Mouse (Mus musculus) lung, embryonic 15.5 days (tissue): ENCODE data around the gene Baz1a. TPM values are rescaled to one million over a fixed set of nuclear protein-coding genes. Genes with fewer than 3 reads are reported as not detected.
A peak's percentile ranks its signal among the peaks of the same experiment; 100 is the strongest.

ENCODE experiments used
- ATAC-seq: fragments of 200-750 bp; cut with Nextera tagmentation; 2 replicates; pipeline ENCODE4 v1.8.0; 2017; ENCODE audit warnings: moderate number of reproducible peaks, borderline replicate concordance; ENCODE audit not compliant: low FRiP score, low TSS enrichment; ENCODE audit errors: extremely low read depth
- H3K27ac ChIP-seq: fragments of 300-500 bp; sonication (generic); 2 replicates; pipeline ENCODE4 v1.5.1; 2015; ENCODE audit warnings: moderate library complexity, mild to moderate bottlenecking, inconsistent platforms
- H3K27me3 ChIP-seq: fragments of 300-500 bp; sonication (generic); 2 replicates; pipeline ENCODE4 v1.6.1; 2015; ENCODE audit warnings: inconsistent platforms
- H3K36me3 ChIP-seq: fragments of 300-500 bp; sonication (generic); 2 replicates; pipeline ENCODE4 v1.6.1; 2015; ENCODE audit warnings: inconsistent platforms
- H3K4me1 ChIP-seq: fragments of 300-500 bp; sonication (generic); 2 replicates; pipeline ENCODE4 v1.6.1; 2015; ENCODE audit warnings: inconsistent platforms
- H3K4me2 ChIP-seq: fragments of 300-500 bp; sonication (generic); 2 replicates; pipeline ENCODE4 v1.6.1; 2015; ENCODE audit warnings: inconsistent platforms, mild to moderate bottlenecking, moderate library complexity
- H3K4me3 ChIP-seq: fragments of 300-500 bp; sonication (generic); 2 replicates; pipeline ENCODE4 v1.5.1; 2015; ENCODE audit warnings: mild to moderate bottlenecking, inconsistent platforms
- H3K9ac ChIP-seq: fragments of 300-500 bp; sonication (generic); 2 replicates; pipeline ENCODE4 v1.6.1; 2015; ENCODE audit warnings: inconsistent platforms
- H3K9me3 ChIP-seq: fragments of 300-500 bp; sonication (generic); 2 replicates; pipeline ENCODE4 v1.6.1; 2016; ENCODE audit warnings: inconsistent platforms
- WGBS: fragments of 180-500 bp; shearing (Covaris S2); methylation state at CpG from one replicate; pipeline ENCODE4 v1.1.7; 2015; 5-methylcytosine and 5-hydroxymethylcytosine counted together
- polyA plus RNA-seq: library from polyadenylated mRNA; unstranded; fragments of >200 nt; fragmentation: Nextera tagmentation; extraction: Ambion mirVana; gene quantifications from 2 replicates; pipeline ENCODE4 v1.2.1, GENCODE M21; 2015

Gene Baz1a
- polyA plus RNA-seq, 1 experiment from 2014 or later, result 24.8 TPM

DNA sequence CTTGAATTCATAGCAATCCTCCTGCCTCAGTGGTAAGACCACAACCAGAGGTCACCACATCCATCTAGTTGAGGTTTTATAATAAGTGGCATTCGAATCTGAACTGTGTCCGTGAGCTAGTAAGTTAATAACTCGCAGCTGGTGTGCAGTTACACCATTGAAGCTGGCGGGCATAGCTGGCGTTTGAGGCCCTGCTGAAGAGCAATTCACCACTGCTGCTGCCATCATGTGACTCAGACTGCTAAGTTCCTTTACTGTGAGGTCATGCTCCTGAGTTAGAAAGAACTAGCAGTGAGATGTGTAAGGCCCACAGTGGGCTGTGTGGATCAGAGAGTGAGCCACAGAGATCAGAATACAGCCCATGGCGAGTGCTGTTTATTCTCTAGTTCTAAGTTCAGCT, 139.4 kb downstream of the Baz1a start:
- no peak overlapping the region for H3K4me3 ChIP-seq
- H3K4me1 ChIP-seq, result peaks cover 4% of the 10 kb centered on the region; the same call in 1 of the 2 replicates
- ATAC-seq, result peak; percentile 31; the same call in 1 of the 2 replicates
- no peaks in the 10 kb centered on the region for H3K36me3 ChIP-seq
- no peak overlapping the region for H3K27ac ChIP-seq
- H3K27me3 ChIP-seq, result no peaks in the 10 kb centered on the region
- H3K9me3 ChIP-seq, result no peaks in the 10 kb centered on the region
- WGBS, result 63% methylated on average over 6 of the region's 6 CpGs
- H3K9ac ChIP-seq, result no peak overlapping the region
- H3K4me2 ChIP-seq, result no peak overlapping the region

DNA sequence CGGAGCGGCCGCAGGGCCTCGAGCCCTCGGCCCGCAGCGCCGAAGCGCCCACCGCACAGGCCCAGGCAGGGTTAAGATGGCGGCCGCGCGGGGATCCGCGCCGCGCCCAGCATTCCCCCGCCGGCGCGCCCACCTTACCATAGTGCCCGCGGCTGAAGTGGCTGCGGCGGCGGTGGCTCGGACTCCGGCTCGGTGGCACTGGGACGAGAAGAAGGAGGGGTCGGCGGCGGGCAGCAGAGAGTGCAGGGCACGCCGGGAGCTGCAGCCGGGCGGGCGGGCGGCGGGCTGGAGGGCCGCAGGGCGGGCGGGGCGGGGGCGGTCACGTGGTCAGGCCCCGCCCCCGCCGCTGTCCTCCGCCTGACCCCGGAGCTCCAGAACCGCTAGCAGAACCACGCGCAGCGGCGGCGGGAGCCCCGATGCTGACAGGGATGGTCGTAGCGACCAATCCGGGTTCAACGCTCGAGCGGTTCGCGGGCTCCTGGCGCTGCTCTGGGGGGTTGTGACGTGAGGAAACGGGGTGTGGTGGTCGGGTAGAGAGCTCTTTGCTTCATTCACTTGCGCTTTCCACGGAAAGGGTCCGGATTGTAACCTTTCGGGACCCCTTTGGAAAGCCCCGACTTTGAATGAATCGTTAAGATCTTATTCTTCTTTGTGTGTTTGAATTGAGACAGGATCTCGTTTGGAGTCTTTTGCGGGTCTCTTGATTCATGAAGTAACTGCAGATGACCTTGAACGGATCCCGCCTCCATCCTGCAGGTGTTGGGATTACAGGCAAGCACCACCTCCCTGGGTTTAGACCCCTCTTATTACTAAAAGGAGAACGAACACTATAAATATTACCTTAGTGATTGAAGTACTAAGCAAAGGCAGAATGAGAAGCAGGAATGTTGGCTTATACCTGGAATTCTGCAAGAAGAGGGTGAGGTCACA, 151.3 kb downstream of the Baz1a start, which contains the start of gene Cfl2:
TSS of gene Cfl2 (minus strand) at position 272 of the 930 bp plus-strand sequence.
- under 1% methylated on average over 41 of the region's 82 CpGs for WGBS
- H3K9me3 ChIP-seq, result no peaks in the 10 kb centered on the region
- H3K27me3 ChIP-seq, result no peaks in the 10 kb centered on the region
- peak within 1 kb of the TSS; percentile 84 for H3K4me3 ChIP-seq
- peak within 1 kb of the TSS; percentile 71 for H3K4me2 ChIP-seq
- ATAC-seq, result peak; percentile 94
- peaks cover 17% of the 10 kb centered on the region for H3K4me1 ChIP-seq
- H3K27ac ChIP-seq, result peak within 1 kb of the TSS; percentile 98
- peak within 1 kb of the TSS; percentile 99 for H3K9ac ChIP-seq
- peaks cover 15% of the 10 kb centered on the region for H3K36me3 ChIP-seq

DNA sequence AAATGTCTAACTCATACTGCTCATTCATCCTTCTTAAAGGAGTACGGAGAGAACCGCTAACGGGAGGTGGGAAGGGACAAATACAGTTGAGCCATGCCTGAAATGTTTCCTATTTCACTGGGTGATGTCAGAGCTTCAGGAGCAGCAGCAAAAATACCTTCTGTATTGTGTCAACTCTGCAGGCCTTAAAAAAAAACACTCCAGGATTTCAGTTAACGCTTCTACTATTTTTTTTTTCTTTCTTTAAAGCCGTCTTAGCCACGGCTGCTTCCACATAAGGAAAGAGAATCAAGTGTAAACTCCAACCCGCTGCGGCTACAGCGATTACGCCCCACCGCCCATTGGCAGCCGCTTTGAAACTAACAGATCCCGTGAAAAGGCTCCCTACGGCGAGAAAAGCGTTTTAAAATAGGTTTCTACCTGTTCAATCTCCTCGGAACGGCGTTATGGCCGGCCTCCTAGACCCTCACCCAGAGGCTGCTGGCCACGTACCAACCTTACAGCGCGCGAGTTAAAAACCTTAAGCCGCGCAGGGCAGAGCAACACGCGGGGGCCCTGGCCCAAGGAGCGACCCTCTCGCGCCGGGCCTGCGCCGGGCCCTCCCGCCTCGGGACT, 152.1 kb downstream of the Baz1a start:
- H3K9me3 ChIP-seq, result no peaks in the 10 kb centered on the region
- no peak; the same call in none of the 2 replicates for ATAC-seq
- peaks cover 22% of the 10 kb centered on the region for H3K36me3 ChIP-seq
- peaks cover 17% of the 10 kb centered on the region for H3K4me1 ChIP-seq
- H3K9ac ChIP-seq, result peak overlapping the region; percentile 99
- under 1% methylated on average over 36 of the region's 36 CpGs for WGBS
- H3K27ac ChIP-seq, result peak overlapping the region; percentile 98
- peak overlapping the region; percentile 84 for H3K4me3 ChIP-seq
- no peaks in the 10 kb centered on the region for H3K27me3 ChIP-seq
- peak overlapping the region; percentile 71 for H3K4me2 ChIP-seq

DNA sequence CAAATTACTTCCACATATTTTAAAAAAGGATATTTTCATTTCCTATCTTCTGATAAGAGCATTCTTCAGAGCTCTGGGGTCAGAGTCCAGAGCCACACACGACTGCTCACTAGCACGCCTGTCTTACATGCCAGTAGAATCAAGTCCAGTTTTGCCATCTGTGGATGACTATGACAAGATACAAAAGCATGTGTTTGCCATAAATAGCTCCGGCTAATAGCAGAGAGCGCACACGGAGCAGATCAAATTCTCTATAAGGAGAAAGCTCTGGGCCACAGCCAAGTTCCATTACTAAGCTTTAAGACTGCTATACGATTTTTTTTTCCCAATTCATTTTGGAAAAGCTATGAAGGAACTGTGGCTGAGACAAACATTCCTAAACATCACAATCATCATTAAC, 154.6 kb downstream of the Baz1a start:
- Histone ChIP-seq H3K4me1 (peaks cover 17% of the 10 kb centered on the region), H3K4me3 (no peak overlapping the region), H3K36me3 (peaks cover 25% of the 10 kb centered on the region), H3K9me3 (no peaks in the 10 kb centered on the region), H3K27ac (no peak overlapping the region), H3K9ac (no peak overlapping the region), H3K4me2 (no peak overlapping the region), H3K27me3 (no peaks in the 10 kb centered on the region)
- ATAC-seq, result no peak
- 43% methylated on average over 6 of the region's 6 CpGs for WGBS

DNA sequence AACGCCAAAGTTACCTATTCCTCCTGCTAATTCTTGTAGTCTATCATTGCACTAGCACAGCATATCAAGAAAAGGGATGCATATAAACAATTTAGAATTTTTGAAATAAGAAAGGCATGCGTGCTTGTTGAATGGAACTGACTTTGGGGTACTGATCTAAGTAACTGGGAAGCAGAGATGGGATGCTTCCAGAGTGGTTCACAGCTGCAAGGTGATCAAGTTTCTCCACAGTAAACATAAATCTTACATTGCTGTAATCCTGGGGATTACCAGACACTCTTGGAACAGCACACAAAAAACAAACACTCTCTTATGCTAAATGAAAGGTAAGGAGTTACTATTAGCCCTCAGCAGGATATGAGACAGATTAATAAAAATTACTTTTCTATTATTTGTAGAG, 163.6 kb downstream of the Baz1a start:
- 74% methylated on average over 2 of the region's 2 CpGs for WGBS
- Histone ChIP-seq H3K9ac (no peak overlapping the region), H3K27me3 (no peaks in the 10 kb centered on the region), H3K4me3 (no peak overlapping the region), H3K9me3 (no peaks in the 10 kb centered on the region), H3K27ac (no peak overlapping the region), H3K36me3 (no peaks in the 10 kb centered on the region), H3K4me1 (no peaks in the 10 kb centered on the region), H3K4me2 (no peak overlapping the region)
- ATAC-seq, result no peak

DNA sequence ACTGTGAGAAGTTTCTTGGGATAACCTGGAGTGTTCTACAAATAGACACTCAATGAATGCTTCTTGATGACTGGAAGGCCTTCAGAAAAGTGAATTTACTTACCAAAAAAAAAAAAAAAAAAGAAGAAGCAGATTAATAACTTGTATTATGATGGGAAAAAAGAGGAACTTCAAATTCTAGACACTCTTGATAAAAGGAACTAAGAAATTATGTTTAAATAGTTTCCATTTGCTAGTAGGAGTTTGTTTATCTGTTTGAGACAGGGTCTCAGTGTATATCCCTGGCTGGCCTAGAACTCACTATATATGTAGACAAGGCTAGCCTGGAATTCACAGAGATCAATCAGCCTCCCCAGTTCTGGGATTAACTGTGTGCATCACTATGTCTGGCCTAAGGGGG, 169.7 kb downstream of the Baz1a start:
- H3K27me3 ChIP-seq, result no peaks in the 10 kb centered on the region
- no peaks in the 10 kb centered on the region for H3K4me1 ChIP-seq
- no peaks in the 10 kb centered on the region for H3K36me3 ChIP-seq
- no peak overlapping the region for H3K4me3 ChIP-seq
- no peak for ATAC-seq
- H3K4me2 ChIP-seq, result no peak overlapping the region
- no peaks in the 10 kb centered on the region for H3K9me3 ChIP-seq
- no peak overlapping the region for H3K27ac ChIP-seq
- H3K9ac ChIP-seq, result no peak overlapping the region

Other genes with a start within 250 kb of the Baz1a start
- gene Snx6, start 218.6 kb downstream of the Baz1a start, polyA plus RNA-seq, result 172 and 174 TPM in 2 replicates
- gene Cfl2, start 151.5 kb downstream of the Baz1a start, polyA plus RNA-seq, result 178 and 182 TPM in 2 replicates
- not detected in 2 replicates for gene Gm20403, start 27.8 kb downstream of the Baz1a start, polyA plus RNA-seq
- gene 2700097O09Rik, start 65.8 kb upstream of the Baz1a start, polyA plus RNA-seq, result 37.7 and 39.5 TPM in 2 replicates
- 165 and 178 TPM in 2 replicates for gene Srp54a, start 65.9 kb upstream of the Baz1a start, polyA plus RNA-seq
- gene Fam177a, start 110.1 kb upstream of the Baz1a start, polyA plus RNA-seq, result 17.2 and 26.4 TPM in 2 replicates
- gene Srp54b, start 140.8 kb upstream of the Baz1a start, polyA plus RNA-seq, result 52.3 and 59.3 TPM in 2 replicates
- gene 1700047I17Rik2, start 185.2 kb upstream of the Baz1a start, polyA plus RNA-seq, result 6.6 TPM in 1 of 2 replicates, not detected in the other
- 67.3 and 69.3 TPM in 2 replicates for gene Srp54c, start 215.8 kb upstream of the Baz1a start, polyA plus RNA-seq